Mouse (Mus musculus) brain, embryonic 14.5 days (tissue): ENCODE measurements around the gene Gm49369. TPM values are rescaled to one million over a fixed set of nuclear protein-coding genes. Genes with fewer than 3 reads are reported as not detected.
"Not testable (repeated sequence)": the region's sequence is repeated elsewhere in the genome, so short reads cannot be mapped to it uniquely, and the experiment has no call there.

Experiments
- DNase-seq: peaks from one replicate; pipeline ENCODE4 v3.0.0-alpha.2; 2011; ENCODE audit warnings: low read depth
- CTCF ChIP-seq: fragments of 200-500 bp; IDR thresholded peaks from 2 replicates; pipeline ENCODE4 v1.5.1; 2012; ENCODE audit warnings: inconsistent platforms, mild to moderate bottlenecking, moderate library complexity, borderline replicate concordance; ENCODE audit not compliant: insufficient read depth, insufficient read length; ENCODE audit errors: extremely low read depth
- POLR2A ChIP-seq: fragments of 200-500 bp; IDR thresholded peaks from 2 replicates; pipeline ENCODE4 v1.6.1; 2012; ENCODE audit warnings: mild to moderate bottlenecking, inconsistent platforms, borderline replicate concordance; ENCODE audit not compliant: poor library complexity, insufficient read depth, insufficient read length, severe bottlenecking; ENCODE audit errors: extremely low read depth
- polyA plus RNA-seq: library from polyadenylated mRNA; depleted of rRNA; stranded (reverse); fragments of >200 nt; gene quantifications from 2 replicates; pipeline ENCODE4 v1.2.3, GENCODE M21; 2012; rRNA removed

Gene Gm49369
- polyA plus RNA-seq, 1 experiment, result 0.12 TPM

GRCm38 (mm10) chr7:142326714-142327445, 55.6 kb downstream of the Gm49369 start:
- no peak for DNase-seq
- TF ChIP-seq POLR2A (no peak), CTCF (no peak)

- no peak for DNase-seq
- TF ChIP-seq POLR2A (no peak), CTCF (no peak)
Observed at GRCm38 (mm10) chr7:142323396-142324117, 58.9 kb downstream of the Gm49369 start.

DNA sequence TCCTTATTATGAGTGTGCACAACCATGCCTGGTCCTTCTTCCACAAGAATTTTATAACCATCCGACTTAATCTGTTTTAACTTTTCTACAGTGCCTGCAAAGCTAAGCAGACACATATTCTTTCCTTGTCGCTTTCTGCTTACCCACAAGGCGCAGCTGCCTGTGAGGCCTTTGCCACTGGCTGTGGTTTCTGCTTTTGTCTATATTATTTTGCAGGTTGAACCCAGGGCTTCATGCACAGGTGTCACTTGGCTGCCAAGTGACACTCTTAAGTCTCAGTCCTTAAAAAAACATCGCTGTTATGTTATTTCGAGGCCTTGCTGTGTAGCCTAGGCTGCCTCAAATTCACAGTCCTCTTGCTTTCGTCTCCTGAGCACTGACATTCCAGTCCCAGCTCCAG, 59.8 kb downstream of the Gm49369 start:
- DNase-seq, result no peak
- TF ChIP-seq CTCF, result no peak
- TF ChIP-seq POLR2A, result no peak

- DNase-seq, result not testable (repeated sequence)
Observed at GRCm38 (mm10) chr7:142321637-142322306, 60.7 kb downstream of the Gm49369 start.

Other genes with a start within 250 kb of the Gm49369 start
- not detected in 2 replicates for gene Gm39115, start 246.6 kb downstream of the Gm49369 start, polyA plus RNA-seq
- 0.06 TPM in 1 of 2 replicates, not detected in the other for gene Gm45337, start 238.1 kb downstream of the Gm49369 start, polyA plus RNA-seq
- not detected in 2 replicates for gene Gm29735, start 225.6 kb downstream of the Gm49369 start, polyA plus RNA-seq
- not detected in 2 replicates for gene Gm4553, start 216.9 kb downstream of the Gm49369 start, polyA plus RNA-seq
- gene Krtap5-2, start 206.7 kb downstream of the Gm49369 start, polyA plus RNA-seq, result not detected in 2 replicates
- not detected in 2 replicates for gene Gm10153, start 192.3 kb downstream of the Gm49369 start, polyA plus RNA-seq
- not detected in 2 replicates for gene Krtap5-3, start 181.3 kb downstream of the Gm49369 start, polyA plus RNA-seq
- not detected in 2 replicates for gene Gm7579, start 170.8 kb downstream of the Gm49369 start, polyA plus RNA-seq
- gene Krtap5-5, start 152.7 kb downstream of the Gm49369 start, polyA plus RNA-seq, result not detected in 2 replicates
- gene Gm40460, start 141.6 kb downstream of the Gm49369 start, polyA plus RNA-seq, result not detected in 2 replicates
- not detected in 2 replicates for gene Gm2431, start 124.3 kb downstream of the Gm49369 start, polyA plus RNA-seq
- not detected in 2 replicates for gene Gm4559, start 108.3 kb downstream of the Gm49369 start, polyA plus RNA-seq
- gene Krtap5-1, start 85.5 kb downstream of the Gm49369 start, polyA plus RNA-seq, result not detected in 2 replicates
- gene Krtap5-4, start 79.1 kb downstream of the Gm49369 start, polyA plus RNA-seq, result not detected in 2 replicates
- gene Ifitm10, start 8.9 kb downstream of the Gm49369 start, polyA plus RNA-seq, result 2.8 and 2.9 TPM in 2 replicates
- gene Ctsd, start 5.4 kb upstream of the Gm49369 start, polyA plus RNA-seq, result 186 and 216 TPM in 2 replicates
- gene Syt8, start 52.2 kb upstream of the Gm49369 start, polyA plus RNA-seq, result 0.23 and 0.44 TPM in 2 replicates
- 0.73 and 1.2 TPM in 2 replicates for gene Tnni2, start 59.1 kb upstream of the Gm49369 start, polyA plus RNA-seq
- 6.2 and 7.6 TPM in 2 replicates for gene Lsp1, start 78.1 kb upstream of the Gm49369 start, polyA plus RNA-seq
- 0.68 and 1.9 TPM in 2 replicates for gene Tnnt3, start 116.2 kb upstream of the Gm49369 start, polyA plus RNA-seq
- 80.2 and 111 TPM in 2 replicates for gene Mrpl23, start 150.0 kb upstream of the Gm49369 start, polyA plus RNA-seq